Mouse (Mus musculus) right cerebral cortex, adult 18-20 months (tissue): ENCODE results near the gene Cebpe.

Experiments used
- DNase-seq: peaks from one replicate; pipeline ENCODE4 v3.0.0; 2022; ENCODE audit warnings: mixed read lengths

The Cebpe gene

DNA sequence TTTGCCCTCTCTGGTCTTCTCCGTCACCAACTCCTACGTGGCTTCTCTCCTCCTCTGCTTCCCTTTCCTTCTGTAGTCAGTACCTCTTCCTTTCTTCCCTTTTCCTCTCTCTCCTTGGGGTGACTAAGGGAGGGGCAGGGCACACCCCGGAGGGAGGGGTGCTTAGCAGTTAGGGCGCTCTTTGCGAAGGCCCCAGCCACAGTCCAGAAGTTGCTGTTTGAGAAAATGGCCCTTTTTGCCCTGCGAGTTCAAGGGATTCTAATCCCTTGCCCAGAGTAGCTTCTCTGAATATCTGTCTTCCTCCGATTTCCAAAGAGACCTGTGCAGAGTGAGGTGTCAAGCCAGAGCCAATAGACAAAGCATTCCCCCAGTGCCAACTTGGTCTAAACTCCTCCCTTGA lies at the start of gene Cebpe:
TSS of gene Cebpe (minus strand) at position 101 of the 400 bp plus-strand sequence.
- DNase-seq = no peak

GRCm38 (mm10) chr14:54756382-54756781 lies 44.4 kb upstream of the Cebpe start:
- peak; percentile 53 for DNase-seq

GRCm38 (mm10) chr14:54754602-54755018 lies 42.6 kb upstream of the Cebpe start:
- DNase-seq = peak; percentile 49

DNA sequence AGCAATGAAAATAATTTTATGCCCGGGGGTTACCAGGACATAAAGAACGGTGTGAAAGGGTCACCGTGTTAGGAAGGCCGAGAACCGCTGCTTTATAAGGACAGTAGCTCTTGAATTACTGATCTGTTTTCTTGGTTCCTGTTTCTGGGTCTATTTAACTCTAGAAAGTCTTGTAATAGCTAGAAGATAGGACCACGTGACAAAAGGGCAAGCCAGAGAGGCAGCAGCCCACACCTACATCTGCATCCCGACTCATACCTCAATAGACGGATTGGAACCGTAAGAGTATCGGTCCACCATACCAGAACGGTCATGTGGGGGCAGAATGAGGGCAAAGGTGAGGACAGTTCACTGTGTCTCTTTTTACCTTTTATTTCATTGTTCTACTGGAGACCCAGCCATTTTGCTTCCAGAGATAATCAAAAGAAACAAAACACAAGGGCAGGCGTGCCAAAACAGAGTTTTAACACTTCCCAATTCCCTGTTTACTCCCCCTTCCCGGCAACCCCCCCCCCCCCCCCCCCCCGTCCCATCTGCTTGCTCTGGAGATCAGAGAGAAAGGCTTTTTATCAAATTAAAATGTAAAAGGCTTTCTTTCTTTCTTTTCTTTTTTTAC lies 42.1 kb upstream of the Cebpe start:
- no peak for DNase-seq

DNA sequence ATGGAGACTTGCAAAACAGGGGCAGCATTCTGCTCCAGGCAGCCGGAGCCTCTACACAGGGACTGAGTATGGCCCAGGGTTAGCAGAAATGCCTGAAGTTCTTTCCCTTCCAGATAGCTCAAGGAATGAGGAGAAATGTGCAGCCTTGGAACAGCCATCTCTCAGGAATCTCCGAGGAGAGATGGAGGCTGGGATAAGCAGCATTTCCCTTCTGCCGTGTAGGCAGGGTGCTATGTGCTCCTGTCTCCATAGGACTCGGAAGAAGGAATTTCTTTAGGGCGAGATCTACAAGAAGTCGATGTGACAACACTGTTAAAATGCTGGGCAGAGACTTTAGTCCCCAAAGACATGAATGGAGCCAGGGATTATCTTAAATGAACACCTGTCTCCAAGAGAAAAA lies 41.0 kb upstream of the Cebpe start:
- DNase-seq = no peak

DNA sequence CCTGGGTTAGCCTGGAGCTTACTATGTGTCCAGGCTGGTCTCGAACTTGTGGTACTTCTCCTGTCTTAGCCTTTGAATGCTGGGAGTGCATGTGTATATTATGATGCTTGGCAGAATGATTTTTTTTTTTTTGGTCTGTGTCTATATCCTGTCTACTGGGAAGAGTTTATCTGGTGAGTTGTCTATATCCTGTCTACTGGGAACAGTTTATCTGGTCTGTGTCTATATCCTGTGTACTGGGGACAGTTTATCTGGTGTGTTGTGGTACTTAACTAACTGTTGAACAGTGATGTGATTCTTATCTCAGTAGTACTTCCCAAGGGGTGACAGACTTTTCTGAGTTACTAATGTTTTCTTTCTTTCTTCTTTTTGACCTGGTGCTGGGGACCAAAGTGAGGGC lies 39.8 kb upstream of the Cebpe start:
- DNase-seq = no peak

DNA sequence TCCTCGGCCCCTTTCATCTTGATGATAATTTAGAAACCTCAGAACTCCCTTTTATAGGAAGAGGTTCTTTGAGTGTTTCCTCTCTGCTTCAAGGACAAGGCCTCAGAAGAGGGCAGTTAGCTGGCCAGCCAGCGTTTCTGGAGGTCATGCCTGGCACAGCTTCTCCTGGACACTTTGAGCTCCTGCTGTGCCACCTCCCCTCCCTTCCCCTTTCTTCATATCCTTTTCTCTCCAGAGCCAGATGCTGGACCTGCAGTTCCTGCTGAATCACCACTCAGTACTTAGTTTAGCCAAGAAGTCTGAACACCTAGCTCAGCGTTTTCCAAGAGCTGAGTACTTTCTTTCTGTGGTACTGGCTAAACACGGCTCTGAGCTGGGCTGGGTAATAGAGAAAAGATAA lies 37.3 kb upstream of the Cebpe start:
- no peak for DNase-seq

DNA sequence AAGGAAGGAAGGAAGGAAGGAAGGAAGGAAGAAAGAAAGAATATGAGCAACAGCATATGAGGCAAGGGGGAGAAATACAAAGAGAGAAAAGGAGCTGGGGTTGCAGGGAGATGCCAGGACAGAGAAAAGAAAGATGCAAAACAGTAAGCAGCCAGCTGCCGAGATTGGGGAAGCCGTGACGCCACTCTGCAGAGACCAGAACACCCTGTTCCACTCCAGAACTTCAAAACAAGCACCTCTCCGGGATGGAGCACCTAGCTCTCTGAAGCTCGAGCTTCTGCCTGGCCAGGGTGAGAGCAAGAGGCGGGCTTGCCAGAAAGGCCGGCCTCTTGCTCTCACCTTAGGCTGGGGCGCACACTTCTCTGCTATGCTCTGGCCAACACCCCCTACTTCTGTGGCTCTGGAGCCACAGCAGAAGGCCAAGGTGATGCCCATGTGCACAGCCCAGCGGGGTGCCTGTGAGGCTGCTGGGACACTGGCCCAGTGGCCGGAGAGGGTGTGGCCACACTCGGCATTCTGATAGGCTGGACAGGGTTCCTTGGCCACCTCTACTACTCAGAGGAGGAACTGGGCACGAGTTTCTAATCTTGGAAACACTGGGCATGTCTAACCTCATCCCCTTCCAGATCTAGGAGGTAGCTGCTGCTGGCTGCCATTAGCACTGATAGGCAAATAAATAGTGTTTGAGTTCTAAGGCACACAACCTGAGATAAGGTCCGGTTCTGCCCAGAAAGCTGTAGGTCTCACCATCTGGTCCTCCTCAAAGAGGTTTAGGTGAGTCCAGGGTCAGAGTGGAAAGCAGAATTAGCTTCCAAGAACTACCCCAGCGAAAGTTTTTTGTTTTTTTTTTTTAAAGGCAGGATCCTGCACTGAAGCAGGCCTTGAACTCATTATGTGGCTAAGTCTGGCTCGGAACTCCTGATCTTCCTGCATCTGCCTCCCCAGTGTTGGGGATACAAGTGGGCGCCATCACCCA lies 36.3 kb upstream of the Cebpe start:
- DNase-seq = no peak

DNA sequence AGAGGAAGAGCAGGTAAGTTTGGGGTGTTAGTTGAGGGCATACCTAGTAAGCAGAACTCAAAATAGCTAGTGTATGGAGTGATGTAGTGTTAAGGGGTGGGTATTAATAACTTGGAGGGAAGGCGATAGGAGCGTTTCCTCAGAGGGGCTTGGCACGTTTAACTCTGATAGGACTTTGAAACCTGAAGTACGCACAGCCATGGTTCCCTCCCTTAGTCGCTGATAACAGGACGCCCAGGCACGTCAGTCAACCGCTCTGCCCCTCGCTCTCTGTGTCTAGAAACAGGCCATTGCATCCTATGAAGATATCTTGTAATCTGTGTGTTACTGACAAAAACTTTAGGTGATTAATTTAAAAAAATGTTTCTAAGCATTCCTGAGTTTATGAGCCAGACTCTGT lies 34.1 kb upstream of the Cebpe start:
- no peak for DNase-seq

DNA sequence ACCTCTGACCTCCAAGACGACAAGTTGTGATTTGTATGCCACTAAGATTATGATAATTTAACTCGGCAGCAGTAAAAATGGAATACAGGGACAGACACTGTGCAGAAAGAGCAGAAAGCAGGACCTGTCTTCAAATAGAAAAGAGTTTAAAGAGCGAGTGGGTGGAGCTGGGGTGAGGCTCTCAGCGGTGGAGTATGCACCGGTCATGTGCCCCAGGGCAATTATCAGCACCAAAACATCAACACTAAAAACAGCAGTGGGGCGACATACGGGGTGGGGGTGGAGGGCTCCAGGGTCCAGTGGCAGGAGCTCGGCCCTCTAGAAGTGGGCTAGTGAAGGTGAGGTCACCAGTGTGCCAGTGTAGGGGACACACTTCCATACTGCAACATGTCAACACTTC lies 32.5 kb upstream of the Cebpe start:
- no peak for DNase-seq

- DNase-seq = no peak
Measured at GRCm38 (mm10) chr14:54742375-54742774, 30.4 kb upstream of the Cebpe start.

DNA sequence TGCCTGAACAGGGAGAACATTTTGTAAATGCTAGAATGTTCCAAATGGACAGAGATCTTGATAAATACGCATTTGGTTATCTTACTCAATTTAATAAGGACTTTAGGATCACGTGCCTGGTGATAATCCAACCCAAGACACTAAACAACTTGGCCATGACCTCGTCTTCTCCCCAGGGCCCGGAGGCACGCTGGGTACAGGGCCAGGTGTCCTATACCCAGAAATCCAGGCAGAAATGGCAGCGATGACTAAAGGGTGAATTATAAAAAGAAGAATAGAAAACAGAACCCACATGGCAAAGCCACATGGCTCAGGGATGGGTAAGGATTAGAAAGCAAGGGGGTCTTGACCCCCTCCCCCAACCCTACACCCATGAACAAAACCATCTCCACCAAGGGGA lies 29.7 kb upstream of the Cebpe start:
- no peak for DNase-seq

DNA sequence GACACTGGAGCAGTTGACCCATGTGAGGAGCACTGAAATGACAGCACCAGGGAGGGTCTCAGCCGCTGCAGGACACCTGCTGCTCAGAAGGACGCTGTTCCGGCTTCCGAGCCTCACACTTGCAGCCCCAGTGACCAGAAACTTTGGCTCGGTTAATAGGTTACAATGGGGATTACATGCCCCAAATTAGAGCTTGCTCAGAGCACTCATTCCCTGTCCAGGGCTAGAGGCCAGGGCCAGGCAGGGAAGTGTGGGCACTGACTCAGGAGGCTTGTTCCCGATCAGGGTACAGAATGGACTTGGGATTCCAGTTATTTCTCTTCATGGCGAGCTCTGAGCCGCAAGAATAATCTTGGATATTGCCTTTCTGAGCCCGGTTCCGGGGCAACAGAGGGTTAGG lies 25.7 kb upstream of the Cebpe start:
- no peak for DNase-seq

DNA sequence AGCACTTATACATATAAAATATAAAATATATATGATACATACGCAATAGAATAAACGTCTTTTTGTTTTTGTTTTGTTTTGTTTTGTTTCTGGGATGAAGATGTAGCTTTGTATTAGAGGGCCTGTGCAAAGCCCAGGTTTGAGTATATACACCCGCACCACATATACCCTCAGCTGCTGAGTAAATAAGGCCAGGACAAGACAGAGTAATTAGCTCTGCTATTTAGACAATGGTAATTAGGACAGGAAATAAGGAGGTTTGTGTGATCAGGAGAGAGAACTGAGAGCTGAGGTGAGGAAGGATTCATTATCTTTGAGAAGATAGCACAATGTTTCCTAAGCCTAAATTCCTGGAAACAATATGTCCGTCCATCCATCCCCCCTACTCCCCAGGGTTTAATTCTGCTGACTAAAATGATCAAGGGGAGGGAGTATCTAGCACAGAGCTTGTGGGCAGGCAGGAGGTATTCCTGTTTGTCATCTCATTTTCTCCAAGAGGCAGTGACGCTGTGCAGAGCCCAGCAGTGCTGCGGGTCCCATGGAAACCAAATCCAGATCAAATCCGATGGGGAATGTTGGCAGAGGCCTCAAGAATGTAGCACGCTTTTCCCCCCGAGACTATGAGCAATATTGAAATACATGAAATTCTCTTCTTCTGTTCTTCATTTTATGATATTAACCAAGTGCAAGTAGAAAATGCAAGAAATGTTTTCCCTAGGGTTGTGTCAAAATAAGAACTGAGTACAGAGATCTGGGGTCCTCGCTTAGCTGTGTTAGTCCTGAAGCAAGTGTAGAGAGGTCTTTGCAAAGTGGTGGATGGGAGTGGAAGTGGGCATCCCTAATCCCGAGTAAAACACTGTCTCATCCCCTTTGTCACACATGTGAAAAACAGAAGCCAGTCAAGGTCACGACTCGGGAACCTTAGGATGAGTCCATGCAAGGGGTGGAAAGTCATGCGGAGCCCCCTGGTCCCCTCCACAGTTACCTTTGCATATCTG lies 24.9 kb upstream of the Cebpe start:
- DNase-seq = peak; percentile 70

DNA sequence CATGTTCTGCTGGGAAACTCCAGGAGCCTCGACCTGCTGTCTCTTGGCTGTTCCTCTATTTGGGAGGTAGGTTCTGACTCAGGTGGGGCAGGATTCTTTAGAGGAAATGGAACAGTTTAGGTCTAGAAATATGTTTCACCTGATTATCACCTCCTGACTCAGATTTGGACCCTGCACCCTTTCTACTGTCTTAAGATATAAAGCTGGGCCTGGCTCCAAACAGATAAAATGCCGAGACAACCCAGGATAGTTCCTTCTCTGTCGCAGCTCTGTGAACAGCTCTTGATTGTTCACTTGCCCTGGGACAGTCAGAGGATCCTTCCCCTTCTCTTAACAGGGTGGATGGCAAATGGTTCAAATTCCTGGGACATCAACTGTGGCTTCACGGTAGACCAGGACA lies 23.2 kb upstream of the Cebpe start:
- DNase-seq = no peak

GRCm38 (mm10) chr14:54734004-54734403 lies 22.0 kb upstream of the Cebpe start:
- peak; percentile 48 for DNase-seq

GRCm38 (mm10) chr14:54732206-54732605 lies 20.2 kb upstream of the Cebpe start:
- DNase-seq = no peak

GRCm38 (mm10) chr14:54730305-54730704 lies 18.3 kb upstream of the Cebpe start:
- DNase-seq = peak; percentile 61

GRCm38 (mm10) chr14:54728823-54729653 lies 17.1 kb upstream of the Cebpe start:
- peak; percentile 67 for DNase-seq

- DNase-seq = no peak
Measured at GRCm38 (mm10) chr14:54727565-54727964, 15.6 kb upstream of the Cebpe start.

DNA sequence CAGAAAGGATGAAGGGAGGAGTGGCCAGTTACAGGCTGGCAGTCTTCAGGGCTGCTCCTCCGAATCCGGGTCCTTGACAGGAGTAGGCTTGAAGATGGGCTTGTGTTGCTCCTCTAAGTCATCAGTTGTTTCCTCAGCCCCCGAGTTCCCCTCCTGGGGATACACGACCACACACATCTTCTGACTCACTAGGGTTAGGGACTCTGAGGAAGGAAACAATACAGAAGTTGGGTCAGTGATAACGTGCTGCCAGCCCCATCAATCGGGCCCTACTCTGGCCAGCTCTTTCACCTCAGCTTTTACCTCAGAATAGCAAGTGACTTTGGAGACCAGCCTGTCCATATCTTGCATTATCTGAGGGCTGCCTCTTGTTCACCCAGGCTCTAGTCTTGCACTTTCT lies 12.1 kb upstream of the Cebpe start:
- no peak for DNase-seq

DNA sequence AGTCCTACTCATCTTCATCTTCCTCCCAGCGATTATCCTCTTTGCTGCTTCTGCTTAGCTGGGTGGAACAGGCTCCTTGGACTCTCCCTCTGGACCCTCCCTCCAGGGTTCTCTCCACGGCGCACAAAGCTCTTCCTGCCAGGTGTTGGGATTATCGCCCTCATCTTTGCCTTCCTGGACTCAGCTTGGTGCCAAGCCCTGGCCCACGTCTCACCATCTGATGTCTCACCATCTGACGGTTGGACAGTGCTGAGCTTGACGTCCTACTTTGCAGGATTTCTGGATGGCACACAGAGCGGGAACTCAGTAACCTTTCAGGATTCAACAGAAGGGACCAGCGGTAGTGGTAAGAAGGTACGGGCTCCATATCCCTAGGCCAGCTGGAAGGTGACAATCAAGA lies 9.7 kb upstream of the Cebpe start:
- DNase-seq = no peak
